Mouse (Mus musculus): ENCODE measurements around the gene Cd3eap.

DNA sequence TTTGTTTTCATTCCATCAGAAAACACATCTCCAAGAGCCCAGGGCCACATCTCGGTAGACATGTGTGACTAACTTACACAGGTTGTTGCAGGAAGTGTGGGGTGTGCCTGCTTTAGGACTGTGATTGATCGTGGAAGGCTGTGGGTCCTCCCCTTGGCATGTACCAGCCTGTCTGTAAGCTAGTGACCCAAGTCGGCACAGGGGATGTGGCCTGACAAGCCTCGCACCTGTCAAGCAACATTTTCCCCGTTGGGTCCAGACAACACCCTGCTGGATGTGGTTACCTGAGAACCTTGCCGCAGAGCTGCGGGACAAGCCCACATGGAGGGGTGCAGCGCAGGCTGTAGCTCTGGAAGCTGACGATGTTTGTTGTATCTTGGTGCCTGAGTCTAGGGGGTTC is 36.8 kb downstream of the Cd3eap start:
- TF ChIP-seq POLR2A (IDR thresholded peaks at IDR 0.05; ENCODE audit: low read depth, low read length) (no peak), CTCF (conservative IDR thresholded peaks at IDR 0.05; ENCODE audit: insufficient read depth, insufficient read length, low read depth, low read length) (no peak)
